In genomic region chr9:48793638-48794188, GRCm38 (mm10) we compare ENCODE assay signal across 20 mouse cellular contexts.
"Had no signal": no experiment of that assay in that cellular context is flagged by ENCODE, and none has a peak within 500 bp of the region (broad histone marks: within the 10 kb centered on the region; RNA-seq: fewer than 3 reads in every experiment).

No protein-coding gene starts in this region.

- H3K9ac ChIP-seq: kidney, embryonic 15.5 days; limb, embryonic 13.5 days; liver, embryonic 12.5 days; liver, embryonic 15.5 days; lung, embryonic 15.5 days; stomach, embryonic 15.5 days had no signal

- H3K27me3 ChIP-seq: megakaryocyte, embryonic 14.5 days had no signal

- H3K4me3 ChIP-seq: kidney, embryonic 15.5 days; limb, embryonic 10.5 days; limb, embryonic 13.5 days; liver, embryonic 12.5 days; liver, embryonic 15.5 days; lung, embryonic 15.5 days; megakaryocyte, embryonic 14.5 days; midbrain, embryonic 10.5 days; stomach, embryonic 15.5 days had no signal

- H3K4me2 ChIP-seq: kidney, embryonic 15.5 days; limb, embryonic 13.5 days; liver, embryonic 12.5 days; liver, embryonic 15.5 days; lung, embryonic 15.5 days; stomach, embryonic 15.5 days had no signal

- ATAC-seq: liver, embryonic 12.5 days had no signal

- DNase-seq: kidney, adult 8-10 months; kidney, postnatal 10 days; kidney, postnatal 36 days; liver; lung, adult 18-20 months; lung, postnatal 10 days; lung, postnatal 36 days; midbrain, embryonic 14.5 days; right cerebral cortex, postnatal 25 days; spleen, adult 18-20 months; thymus, postnatal 36 days had no signal

- H3K27ac ChIP-seq: kidney, embryonic 15.5 days; limb, embryonic 13.5 days; liver, embryonic 12.5 days; liver, embryonic 15.5 days; lung, embryonic 15.5 days; stomach, embryonic 15.5 days had no signal

- H3K36me3 ChIP-seq: kidney, embryonic 15.5 days; limb, embryonic 10.5 days; limb, embryonic 13.5 days; liver, embryonic 12.5 days; liver, embryonic 15.5 days; lung, embryonic 15.5 days; stomach, embryonic 15.5 days had no signal

- H3K9me3 ChIP-seq: kidney, embryonic 15.5 days; limb, embryonic 10.5 days; limb, embryonic 13.5 days; liver, embryonic 12.5 days; liver, embryonic 15.5 days; lung, embryonic 15.5 days; megakaryocyte, embryonic 14.5 days; midbrain, embryonic 10.5 days; stomach, embryonic 15.5 days had no signal
